Mouse (Mus musculus): ENCODE measurements around the gene Pnmal1. TPM values are rescaled to one million over a fixed set of nuclear protein-coding genes. Genes with fewer than 3 reads are reported as not detected.
"Not testable (repeated sequence)": the region's sequence is repeated elsewhere in the genome, so short reads cannot be mapped to it uniquely, and the experiment has no call there.

Pnmal1 gene
- total RNA-seq, 1 experiment from 2014 or later = 5.4 TPM

DNA sequence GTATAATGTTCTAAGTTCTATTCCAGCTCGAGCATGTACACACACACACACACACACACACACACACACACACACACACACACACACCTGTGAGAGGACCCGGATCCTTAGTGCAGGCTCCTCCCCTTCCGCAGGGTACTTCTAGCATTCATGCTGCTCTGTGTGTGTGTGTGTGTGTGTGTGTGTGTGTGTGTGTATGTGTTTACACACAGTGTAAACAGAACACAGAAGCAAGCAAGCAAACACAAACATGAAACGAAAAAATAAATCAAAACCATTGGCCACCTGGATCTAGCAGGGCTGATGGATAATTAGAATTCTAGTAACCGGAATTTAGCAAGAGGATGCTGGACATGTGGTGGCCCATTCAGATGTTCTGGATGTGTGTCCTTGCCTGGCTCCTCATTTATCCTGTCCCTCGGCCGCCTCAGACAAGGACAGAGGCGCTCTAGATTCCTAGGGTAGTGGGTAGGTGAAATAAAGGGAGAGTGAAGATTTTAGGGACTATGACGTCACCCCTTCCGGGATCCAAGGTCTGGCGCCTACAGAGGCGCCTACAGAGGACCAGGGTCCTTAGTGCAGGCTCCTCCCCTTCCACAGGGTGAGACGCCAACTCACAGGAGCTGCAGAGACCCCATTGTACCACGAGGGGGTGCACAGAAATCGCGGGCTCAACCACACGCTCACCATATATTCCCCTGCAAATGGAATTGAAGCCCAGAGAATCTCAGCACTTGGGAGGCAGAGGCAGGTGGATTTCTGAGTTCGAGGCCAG is 8.4 kb upstream of the Pnmal1 start:
- DNase-seq = peak; percentile 77

DNA sequence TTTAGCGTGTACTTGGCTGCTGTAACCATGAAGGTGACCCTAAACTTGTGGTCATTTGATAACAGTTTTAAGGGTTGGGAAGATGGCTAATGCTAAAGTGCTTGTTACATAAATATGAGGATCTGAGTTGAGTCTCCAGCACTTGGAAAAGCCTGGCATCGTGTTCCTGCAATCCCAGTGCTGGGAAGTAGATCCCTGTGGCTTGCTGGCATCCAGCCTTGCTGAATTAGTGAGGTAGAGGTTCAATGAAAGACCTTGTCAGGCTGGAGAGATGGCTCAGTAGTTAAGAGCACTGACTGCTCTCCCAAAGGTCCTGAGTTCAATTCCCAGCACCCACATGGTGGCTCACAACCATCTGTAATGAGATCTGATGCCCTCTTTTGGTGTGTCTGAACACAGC is 5.7 kb upstream of the Pnmal1 start:
- not testable (repeated sequence) for DNase-seq

DNA sequence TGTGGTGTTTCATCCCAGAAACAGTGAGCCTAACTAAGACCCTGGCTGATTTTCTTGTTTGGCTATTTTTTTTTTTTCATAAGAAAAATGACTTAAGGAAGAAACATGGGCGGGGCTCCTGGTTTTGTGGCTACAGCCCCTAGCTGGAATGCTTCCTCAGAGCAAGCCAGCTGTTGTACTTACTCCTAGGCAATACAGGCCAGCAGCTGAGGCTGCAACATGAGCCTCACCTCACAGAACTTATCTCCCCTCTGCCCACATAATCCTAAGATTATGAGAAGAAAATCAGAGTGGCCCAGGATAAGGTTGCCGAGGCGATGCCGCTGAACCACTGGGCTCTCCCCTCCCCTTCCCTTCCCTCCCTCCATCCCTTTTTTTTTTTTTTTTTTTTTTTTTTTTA is 3.8 kb upstream of the Pnmal1 start:
- no peak for DNase-seq

DNA sequence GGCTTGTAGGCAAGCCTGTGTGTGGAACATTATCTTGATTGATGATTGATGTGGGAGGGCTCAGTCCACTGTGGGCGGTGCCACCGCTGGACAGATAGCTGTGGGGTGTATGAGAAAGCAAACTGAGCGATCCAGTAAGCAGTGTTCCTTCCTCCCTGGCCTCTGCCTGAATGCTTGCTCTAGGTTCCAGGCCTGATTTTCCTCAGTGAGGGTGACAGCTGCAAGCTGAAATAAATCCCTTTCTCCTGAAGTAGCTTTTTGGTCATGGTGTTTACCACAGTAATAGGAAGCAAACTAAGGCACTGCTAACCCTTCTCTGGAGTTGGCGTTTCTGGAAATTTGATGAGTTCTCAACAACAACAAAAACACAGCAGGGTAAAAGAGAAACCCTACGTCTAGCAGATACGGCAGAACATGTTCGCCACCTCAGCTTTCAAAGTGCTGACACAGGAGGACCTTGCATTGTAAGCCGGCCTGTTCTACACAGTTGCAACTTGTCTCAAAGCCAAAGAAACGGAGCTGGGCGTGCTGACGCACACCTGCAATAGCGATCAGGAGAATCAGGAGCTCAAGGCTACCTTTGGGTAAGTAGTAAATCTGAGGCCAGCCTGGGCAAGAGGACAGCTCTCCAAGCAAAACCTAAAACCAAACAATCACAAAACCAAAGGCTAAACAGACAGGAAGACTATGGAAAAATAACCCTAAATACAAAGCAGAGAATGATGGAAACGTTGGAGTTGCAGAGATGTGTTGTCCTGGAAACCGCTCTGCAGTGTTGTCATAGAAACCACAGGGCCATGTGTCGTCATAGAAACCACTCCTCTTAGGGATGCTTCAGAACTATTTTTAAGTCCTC is 2.8 kb upstream of the Pnmal1 start:
- DNase-seq = no peak

DNA sequence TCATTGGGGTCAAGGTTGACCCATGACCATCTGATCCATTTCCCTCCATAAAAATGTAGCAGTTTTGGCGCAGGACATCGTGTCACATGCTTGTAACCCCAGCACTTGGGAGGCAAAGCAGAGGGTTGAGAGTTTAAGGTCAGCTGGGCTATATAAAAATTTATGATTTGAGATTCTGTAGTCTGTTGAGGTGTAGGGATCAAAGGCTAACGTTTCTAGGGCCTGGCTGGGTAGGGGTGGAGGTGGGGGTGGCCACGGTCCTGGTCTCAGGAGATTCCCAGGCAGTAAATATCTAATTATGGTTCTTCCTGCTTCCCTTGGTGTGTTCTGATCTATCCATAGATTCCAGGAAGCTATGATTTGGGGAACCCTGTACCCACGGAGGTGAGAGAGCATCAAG is 2.2 kb downstream of the Pnmal1 start:
- DNase-seq = no peak

DNA sequence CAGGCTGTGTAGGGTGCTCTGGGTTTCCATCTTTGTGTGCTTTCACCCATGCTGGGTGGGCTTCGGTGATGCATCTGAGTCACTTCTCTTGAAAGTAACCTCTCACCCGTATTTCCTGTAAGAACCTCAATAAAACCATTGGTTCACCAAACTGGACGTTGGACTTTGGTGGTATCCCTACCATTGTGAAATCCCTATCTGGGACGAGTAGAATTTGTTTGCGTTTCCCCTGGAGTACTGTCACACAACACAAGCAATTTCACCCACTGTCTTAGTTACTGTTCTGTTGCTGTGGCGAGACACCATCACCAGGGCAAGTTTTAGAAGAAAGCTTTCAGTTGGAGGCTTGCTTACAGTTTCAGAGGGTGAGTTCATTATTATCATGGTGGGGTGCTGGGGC is 8.9 kb downstream of the Pnmal1 start:
- no peak for DNase-seq

DNA sequence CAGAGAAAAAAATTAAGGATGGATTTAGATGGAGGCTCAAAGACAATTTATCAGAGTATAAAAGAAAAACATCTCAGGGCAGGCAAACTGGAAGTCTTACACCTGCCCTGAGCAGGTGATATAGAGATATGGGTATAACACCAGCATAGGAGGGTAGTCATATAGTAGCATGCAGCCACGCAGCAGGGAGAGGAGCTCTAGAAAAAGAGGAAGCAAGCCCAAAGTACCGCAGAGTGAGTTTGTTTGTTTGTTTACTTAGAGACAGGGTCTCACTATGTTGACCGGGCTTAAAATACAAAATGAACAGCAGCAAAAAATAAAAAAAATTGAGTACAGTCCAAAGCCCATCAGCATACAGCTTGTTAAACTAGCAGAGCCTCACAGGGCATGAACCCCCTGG is 11.7 kb downstream of the Pnmal1 start:
- DNase-seq = no peak

DNA sequence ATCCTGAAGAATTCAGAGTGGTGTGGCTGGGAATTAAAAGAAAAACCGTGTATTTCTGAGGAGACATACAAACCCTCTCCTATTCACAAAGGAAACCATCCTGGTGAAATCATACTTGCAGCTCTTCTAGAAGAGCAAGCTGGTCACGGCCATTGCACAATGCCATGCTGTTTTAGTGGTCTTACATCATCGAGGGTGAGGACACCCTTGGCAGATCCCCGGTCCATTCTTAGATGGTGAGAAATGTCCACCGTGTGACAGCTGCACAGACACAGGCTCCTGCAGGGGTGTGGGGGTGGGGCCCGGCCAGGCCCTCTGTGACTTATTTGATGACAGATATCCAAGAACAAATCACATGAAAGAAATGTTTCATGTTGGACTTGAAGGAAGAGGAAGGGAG is 14.5 kb downstream of the Pnmal1 start:
- no peak for DNase-seq

DNA sequence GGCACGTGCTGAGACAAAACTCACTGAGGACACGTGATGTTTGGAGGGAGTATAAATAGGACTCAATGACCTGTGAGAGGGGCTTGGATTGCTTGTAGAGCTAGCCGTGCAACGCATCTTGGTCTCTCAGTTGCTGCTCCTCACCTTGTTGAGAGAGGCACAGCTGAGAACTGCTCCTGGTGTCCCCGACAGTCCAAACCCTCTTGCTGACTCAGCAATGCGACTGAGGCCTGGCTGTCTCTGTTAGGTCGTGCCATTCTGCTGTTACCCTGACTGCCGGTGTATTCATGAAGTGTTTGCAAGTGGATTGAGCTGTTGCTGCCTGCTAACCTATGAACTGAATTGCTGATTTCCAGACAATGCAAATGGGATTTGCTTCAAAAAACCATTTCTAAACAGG is 16.8 kb downstream of the Pnmal1 start:
- no peak for DNase-seq

DNA sequence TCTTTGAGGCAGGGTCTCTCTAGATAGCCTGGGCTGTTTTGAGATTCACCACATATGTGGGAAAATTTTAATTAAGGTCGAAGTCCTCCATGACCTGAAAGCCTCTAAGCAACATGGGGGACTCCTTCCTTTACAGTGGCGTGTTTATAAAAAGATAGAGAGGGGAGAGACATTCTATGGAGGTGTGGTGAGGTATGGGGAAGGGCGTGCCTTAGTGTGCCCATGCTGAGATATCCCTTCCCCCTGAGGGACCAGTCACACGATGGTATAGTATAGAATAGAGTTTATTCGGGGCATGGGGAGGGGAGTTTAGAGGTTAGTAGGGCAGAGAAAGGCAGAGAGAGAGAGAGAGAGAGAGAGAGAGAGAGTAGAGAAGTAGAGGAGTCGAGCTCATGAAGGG is 18.7 kb downstream of the Pnmal1 start:
- no peak for DNase-seq

DNA sequence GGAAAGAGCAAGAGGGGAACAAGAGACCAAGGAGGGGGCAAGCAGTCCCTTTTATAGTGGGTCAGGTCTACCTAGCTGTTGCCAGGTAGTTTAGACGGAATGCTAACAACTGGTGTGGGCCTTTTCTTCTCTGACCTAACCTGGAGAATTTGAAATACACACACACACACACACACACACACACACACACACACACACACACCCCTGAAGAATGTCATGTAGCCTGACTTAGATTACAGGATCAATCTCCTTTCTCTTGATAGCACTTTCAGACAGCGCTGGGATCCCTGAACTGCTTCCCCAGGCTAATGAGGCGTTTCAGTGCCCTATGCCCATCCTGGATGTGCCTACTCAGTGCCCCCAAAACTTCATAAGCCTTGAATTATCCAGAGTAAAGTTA is 19.1 kb downstream of the Pnmal1 start:
- no peak for DNase-seq

DNA sequence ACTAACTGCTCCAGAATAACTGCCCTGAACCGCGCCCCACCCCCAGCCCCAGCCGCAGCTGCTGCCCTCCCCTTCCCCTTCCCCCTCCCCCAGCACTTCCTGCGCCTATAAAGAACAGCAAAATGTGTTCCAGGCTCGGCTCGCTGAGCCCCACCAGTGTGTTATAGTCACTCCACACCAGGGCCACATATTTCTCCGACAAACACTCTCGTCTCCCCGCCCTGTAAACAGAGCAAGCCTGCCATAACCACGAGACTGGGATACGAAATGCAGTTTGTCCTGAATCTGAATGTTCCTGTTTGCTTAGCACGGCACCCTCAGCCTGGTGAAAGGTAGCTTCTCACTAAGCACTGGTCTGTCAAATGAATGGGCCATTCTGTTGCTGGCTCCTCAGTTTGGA is 20.9 kb downstream of the Pnmal1 start:
- no peak for DNase-seq

DNA sequence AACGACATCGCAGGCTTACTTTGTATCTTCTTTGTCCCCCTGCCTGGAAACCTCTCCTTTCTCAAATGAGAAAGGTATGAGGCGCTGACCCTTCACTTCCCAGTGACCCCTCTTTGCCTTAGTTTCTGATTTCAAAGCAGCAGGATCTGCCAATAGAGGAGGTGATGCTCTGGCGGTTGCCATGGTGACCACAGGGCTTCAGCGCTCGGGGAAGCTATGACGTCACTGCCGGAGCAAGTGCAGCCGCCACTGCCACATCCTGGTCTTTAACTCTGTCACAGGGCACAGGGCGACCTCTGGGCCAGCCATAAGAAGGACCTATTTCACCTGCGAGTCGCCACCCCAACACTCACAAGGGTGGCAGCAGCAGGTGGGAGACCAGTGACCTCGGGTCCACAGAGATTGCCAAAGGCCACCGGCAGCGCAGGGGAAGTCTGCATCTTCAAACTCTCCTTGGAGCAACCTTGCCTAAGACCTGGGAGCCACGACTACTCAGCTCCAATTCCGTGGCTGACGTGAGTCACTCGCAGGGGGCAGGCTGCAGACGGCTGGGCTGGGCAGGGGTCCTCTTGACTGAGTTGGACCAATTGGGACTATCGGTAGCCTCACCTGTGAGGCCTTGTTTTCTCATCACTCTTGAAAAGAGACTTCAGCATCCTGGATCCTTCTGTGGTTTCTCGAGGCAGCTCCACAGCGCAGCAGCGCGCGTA is 23.5 kb downstream of the Pnmal1 start, which contains the start of gene Gm42372:
Gene Gm42372 (plus strand): TSS at position 228 of the 710 bp plus-strand sequence.
- DNase-seq = peak; percentile 50

DNA sequence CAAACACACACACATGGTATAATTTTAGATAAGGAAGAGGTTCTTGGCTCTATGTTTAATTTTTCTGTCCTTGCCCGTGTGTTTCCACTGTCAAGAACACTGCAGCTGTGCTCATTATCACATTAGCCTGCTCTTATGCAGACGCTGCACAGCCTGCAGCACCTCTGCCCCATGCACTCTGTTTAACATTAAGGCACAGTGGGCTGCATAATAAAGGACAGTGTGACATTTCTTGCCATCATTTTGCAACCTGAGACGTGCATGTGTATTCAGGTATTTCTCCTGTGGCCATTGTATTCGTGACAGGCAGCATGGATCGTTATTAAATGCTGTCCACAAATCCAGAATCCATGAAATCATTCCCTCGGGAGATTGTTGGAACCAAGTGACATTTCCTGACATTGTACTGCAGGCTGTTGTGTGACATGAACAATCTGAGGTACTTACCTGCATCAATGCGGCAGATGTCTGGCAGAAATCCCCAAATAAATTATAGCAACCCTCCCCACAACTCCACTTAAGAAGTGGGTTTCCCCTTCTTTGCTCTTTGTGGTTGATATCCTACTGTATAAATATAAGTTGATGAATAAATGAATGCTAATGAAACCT is 28.2 kb downstream of the Pnmal1 start:
- DNase-seq = no peak

DNA sequence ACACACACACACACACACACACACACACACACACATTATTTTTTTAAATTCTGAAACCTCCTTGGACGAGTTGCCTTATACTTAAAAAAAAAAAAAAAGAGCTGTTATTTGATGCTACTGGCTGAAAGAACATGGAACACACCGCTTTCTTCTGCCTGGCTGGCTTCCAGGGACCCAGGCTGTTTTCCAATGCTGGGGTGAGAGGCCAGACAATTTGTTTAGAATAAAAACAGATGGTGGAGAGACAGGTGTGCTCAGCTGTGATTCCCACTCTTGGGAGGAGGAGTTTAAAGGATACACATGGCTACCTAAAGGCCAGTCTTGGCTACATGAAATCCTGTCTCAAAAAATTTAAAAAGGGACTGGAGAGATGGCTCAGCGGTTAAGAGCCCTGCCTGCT is 28.9 kb downstream of the Pnmal1 start:
- peak; percentile 49 for DNase-seq

DNA sequence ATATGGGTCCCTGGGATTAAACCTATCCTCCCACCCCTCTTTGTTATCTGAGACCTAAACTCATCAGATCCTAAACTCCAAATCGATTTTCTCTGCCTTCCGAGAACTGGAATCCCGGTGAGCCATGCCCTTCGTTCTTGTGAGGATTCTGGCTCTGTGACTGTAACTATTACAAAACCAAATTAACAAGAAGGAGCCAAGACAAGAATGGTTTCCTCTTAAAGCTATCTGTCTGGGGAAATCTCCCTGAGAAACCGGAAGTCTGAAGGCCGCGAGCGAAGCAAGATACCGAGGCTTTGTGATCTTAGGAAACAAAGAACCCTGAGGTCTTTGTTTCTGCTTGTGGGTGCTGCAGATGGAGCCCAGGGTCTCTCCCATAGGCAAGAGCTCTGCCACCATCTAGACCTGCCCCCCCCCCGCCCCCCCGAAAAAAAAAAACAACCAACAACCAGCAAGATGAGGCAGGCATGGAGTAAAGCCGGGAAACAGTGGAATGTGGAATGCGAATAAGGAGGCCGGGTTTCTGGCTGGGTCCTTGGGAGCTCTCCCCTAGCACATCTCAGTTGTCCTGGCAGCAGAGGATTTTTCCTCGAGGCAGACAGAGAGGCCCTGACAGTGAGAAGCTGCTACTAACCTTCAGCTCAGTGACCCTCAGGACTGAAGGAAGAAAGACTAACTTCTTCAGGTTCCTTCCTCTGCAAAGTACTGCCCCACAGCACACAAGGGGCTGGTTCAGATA is 30.7 kb downstream of the Pnmal1 start:
- no peak for DNase-seq

DNA sequence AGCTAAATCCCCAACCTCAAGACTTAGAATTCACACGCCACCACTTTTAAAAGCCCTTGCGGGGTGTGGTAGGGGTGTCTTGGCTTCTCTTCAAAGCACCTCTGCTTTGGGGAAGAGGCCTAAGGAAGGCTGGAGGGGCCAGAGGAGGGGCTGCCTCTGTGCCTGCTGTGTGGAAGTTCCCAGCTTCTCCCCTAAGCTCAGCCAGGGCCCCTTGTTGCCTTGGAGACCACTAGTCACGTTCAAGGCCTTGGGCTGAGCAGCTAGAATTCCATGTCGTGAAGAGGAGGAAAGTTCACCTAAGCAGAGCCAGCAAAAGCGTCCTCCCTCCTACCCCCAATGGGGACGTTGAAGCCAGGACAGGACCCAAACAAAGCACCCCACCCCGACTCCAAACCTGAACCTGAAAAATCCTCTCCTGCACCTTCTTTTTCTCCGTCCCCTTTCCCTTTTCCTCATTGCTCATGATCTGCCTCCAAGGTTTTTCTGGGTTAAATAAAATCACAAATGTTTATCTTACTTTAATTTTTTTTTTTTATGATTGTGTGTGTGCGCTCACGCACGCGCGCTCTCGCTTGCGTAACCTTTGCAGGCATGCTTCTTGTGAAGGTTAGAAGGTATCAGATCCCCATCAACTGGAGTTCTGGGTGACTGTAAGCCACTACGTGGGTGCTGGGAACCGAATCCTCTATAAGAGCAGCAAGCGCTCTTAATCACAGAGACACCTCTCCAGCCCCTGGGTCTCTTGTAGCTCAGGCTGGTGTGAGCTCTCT is 32.4 kb downstream of the Pnmal1 start:
- peak; percentile 45 for DNase-seq

DNA sequence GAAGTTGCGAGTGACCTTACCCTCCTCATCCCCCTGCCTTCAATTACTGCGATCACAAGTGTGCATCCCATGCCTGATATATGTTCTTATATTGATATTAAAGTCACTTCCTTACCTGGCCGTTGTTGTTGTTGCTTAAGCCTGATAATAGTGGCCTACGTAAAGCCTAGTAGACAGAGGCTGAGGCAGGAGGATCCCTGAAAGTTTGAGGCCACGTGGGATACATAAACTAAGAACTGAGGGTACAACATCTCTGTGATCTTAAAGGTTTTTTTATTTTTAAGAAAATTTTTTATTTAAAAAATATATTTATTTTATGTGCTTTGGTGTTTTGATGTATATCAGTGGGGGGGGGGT is 33.0 kb downstream of the Pnmal1 start, which contains the start of gene Ccdc8:
Gene Ccdc8 (plus strand): TSS at position 258 of the 357 bp plus-strand sequence.
- DNase-seq = no peak

DNA sequence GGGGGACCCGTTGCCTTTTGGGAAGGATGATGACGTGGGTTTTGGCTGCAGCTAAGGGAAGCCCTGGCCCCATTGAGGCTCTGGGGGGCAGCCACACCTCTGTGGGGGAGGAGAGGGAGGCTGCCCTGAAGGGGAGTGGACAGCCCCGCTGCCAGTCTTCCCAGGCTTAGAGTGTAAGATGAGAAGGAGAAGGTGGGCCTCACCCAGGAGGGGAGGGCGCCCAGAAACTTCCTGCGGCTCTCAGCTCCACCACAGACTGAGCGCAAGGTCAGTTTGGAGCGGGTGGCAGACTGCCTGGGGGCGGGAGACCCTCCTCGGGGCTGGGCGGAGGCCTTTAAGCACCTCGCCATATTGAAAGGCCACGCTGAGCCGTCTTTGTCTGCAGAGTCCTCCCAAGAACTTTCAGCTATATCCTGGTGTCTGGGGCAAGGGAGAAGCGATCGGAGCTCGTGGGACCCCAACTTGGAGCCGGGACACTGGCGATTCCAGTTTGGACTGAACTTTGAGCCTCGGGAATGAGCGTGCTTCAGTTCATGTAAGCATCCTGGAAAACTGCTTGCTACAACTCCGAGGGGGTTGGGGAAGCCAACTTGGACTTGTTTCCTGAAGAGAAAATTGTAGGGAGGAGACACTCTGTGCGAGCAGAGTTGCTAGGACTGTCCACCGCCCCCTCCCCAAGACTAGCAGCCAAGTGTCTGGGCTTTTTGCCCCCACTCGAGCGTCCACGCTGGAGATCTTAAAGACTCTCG is 34.3 kb downstream of the Pnmal1 start:
- DNase-seq = peak; percentile 86

DNA sequence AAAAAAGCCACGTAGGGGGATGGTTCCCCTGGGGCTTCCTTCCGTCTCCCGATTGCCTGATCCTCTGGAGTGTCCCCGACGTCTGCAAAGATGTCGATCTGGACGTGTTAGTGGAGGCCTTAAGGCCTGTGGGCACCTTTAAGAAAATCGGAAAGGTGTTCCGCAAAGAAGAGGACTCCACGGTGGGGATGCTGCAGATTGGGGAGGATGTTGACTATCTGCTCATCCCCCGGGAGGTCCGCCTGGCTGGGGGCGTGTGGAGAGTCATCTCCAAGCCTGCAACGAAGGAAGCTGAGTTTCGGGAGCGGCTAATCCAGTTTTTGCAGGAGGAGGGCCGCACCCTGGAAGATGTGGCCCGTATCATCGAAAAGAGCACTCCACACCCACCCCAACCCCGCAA is 34.9 kb downstream of the Pnmal1 start:
- no peak for DNase-seq

All from adrenal gland, postnatal 25 days (tissue).